Mouse (Mus musculus) kidney, embryonic 14.5 days (tissue): ENCODE measurements around the gene Aaed1. TPM values are rescaled to one million over a fixed set of nuclear protein-coding genes. Genes with fewer than 3 reads are reported as not detected.
A peak's percentile ranks its signal among the peaks of the same experiment; 100 is the strongest.

Source experiments
- ATAC-seq: fragments of 200-750 bp; cut with Nextera tagmentation; 2 replicates; pipeline ENCODE4 v1.8.0; 2017; ENCODE audit warnings: moderate number of reproducible peaks, mild to moderate bottlenecking, moderate TSS enrichment, moderate library complexity; ENCODE audit not compliant: low FRiP score, low TSS enrichment
- H3K27ac ChIP-seq: fragments of 300-500 bp; sonication (generic); 2 replicates; pipeline ENCODE4 v1.5.1; 2014; ENCODE audit warnings: low read depth, mild to moderate bottlenecking, low read length, moderate library complexity, mixed read lengths
- H3K27me3 ChIP-seq: fragments of 300-500 bp; sonication (generic); 2 replicates; pipeline ENCODE4 v1.6.1; 2014; ENCODE audit warnings: mild to moderate bottlenecking, low read length; ENCODE audit not compliant: control insufficient read depth, insufficient read depth
- H3K36me3 ChIP-seq: fragments of 300-500 bp; sonication (generic); 2 replicates; pipeline ENCODE4 v1.6.1; 2014; ENCODE audit warnings: low read length, mixed read lengths; ENCODE audit not compliant: control insufficient read depth, insufficient read depth
- H3K4me1 ChIP-seq: fragments of 300-500 bp; sonication (generic); 2 replicates; pipeline ENCODE4 v1.6.1; 2014; ENCODE audit warnings: low read length, mixed read lengths; ENCODE audit not compliant: control insufficient read depth, insufficient read depth
- H3K4me2 ChIP-seq: fragments of 300-500 bp; sonication (generic); replicated peaks from 2 replicates; pipeline ENCODE4 v1.6.1; 2014; ENCODE audit warnings: low read depth, mild to moderate bottlenecking, low read length
- H3K4me3 ChIP-seq: fragments of 300-500 bp; sonication (generic); 2 replicates; pipeline ENCODE4 v1.5.1; 2014; ENCODE audit warnings: mild to moderate bottlenecking, low read length
- H3K9ac ChIP-seq: fragments of 300-500 bp; sonication (generic); 2 replicates; pipeline ENCODE4 v1.6.1; 2014; ENCODE audit warnings: low read depth, mild to moderate bottlenecking, low read length, moderate library complexity
- H3K9me3 ChIP-seq: fragments of 300-500 bp; sonication (generic); 2 replicates; pipeline ENCODE4 v1.6.1; 2016; ENCODE audit warnings: low read length; ENCODE audit not compliant: control insufficient read depth
- WGBS: fragments of 180-500 bp; shearing (Covaris S2); extraction: QIAGEN DNeasy Blood & Tissue Kit; methylation state at CpG from one replicate; pipeline ENCODE4 v1.1.7; 2014; 5-methylcytosine and 5-hydroxymethylcytosine counted together
- polyA plus RNA-seq: library from polyadenylated mRNA; unstranded; fragments of >200 nt; fragmentation: Nextera tagmentation; extraction: Ambion mirVana; gene quantifications from 2 replicates; pipeline ENCODE4 v1.2.1, GENCODE M21; 2014

The Aaed1 gene
- polyA plus RNA-seq, 1 experiment from 2014 or later = 47.0 TPM

GRCm38 (mm10) chr13:64250363-64250762 lies 62.1 kb downstream of the Aaed1 start:
- Histone ChIP-seq H3K4me1 (no peaks in the 10 kb centered on the region; the same call in 1 of the 2 replicates), H3K27ac (no peak overlapping the region), H3K9ac (no peak overlapping the region), H3K9me3 (no peaks in the 10 kb centered on the region), H3K36me3 (no peaks in the 10 kb centered on the region), H3K4me3 (no peak overlapping the region), H3K4me2 (no peak overlapping the region), H3K27me3 (no peaks in the 10 kb centered on the region)
- WGBS = 47% methylated on average over 1 of the region's 1 CpGs
- ATAC-seq = no peak

- Histone ChIP-seq H3K9me3 (no peaks in the 10 kb centered on the region), H3K9ac (peak overlapping the region; percentile 55), H3K36me3 (no peaks in the 10 kb centered on the region), H3K27ac (no peak overlapping the region), H3K4me1 (no peaks in the 10 kb centered on the region; the same call in 1 of the 2 replicates), H3K4me3 (peak overlapping the region; percentile 45), H3K4me2 (peak overlapping the region; percentile 71), H3K27me3 (no peaks in the 10 kb centered on the region)
- 10% methylated on average over 22 of the region's 22 CpGs for WGBS
- ATAC-seq = peak; percentile 87
These were observed 63.6 kb downstream of the Aaed1 start for GRCm38 (mm10) chr13:64248775-64249524.

GRCm38 (mm10) chr13:64248161-64248774 lies 64.2 kb downstream of the Aaed1 start:
- Histone ChIP-seq H3K27me3 (no peaks in the 10 kb centered on the region), H3K9ac (peak overlapping the region; percentile 55), H3K27ac (no peak overlapping the region), H3K4me1 (no peaks in the 10 kb centered on the region; the same call in 1 of the 2 replicates), H3K9me3 (no peaks in the 10 kb centered on the region), H3K36me3 (no peaks in the 10 kb centered on the region), H3K4me3 (peak overlapping the region; percentile 45), H3K4me2 (peak overlapping the region; percentile 71)
- WGBS = under 1% methylated on average over 24 of the region's 24 CpGs
- peak; percentile 94 for ATAC-seq

- no peaks in the 10 kb centered on the region for H3K9me3 ChIP-seq
- H3K4me2 ChIP-seq = no peak overlapping the region
- ATAC-seq = no peak
- no peaks in the 10 kb centered on the region; the same call in 1 of the 2 replicates for H3K4me1 ChIP-seq
- H3K27me3 ChIP-seq = no peaks in the 10 kb centered on the region
- H3K9ac ChIP-seq = no peak overlapping the region
- no peak overlapping the region for H3K4me3 ChIP-seq
- no peaks in the 10 kb centered on the region for H3K36me3 ChIP-seq
- no peak overlapping the region for H3K27ac ChIP-seq
- WGBS = 80% methylated on average over 12 of the region's 12 CpGs
These were observed 66.4 kb downstream of the Aaed1 start for GRCm38 (mm10) chr13:64246106-64246505.

GRCm38 (mm10) chr13:64244685-64245261 lies 67.7 kb downstream of the Aaed1 start:
- Histone ChIP-seq H3K36me3 (no peaks in the 10 kb centered on the region), H3K27ac (no peak overlapping the region), H3K9me3 (no peaks in the 10 kb centered on the region), H3K27me3 (no peaks in the 10 kb centered on the region), H3K4me2 (no peak overlapping the region), H3K9ac (no peak overlapping the region), H3K4me3 (no peak overlapping the region), H3K4me1 (no peaks in the 10 kb centered on the region; the same call in 1 of the 2 replicates)
- no peak for ATAC-seq
- WGBS = 76% methylated on average over 4 of the region's 4 CpGs

- Histone ChIP-seq H3K4me3 (no peak overlapping the region), H3K27ac (no peak overlapping the region), H3K4me1 (no peaks in the 10 kb centered on the region), H3K4me2 (no peak overlapping the region), H3K9ac (no peak overlapping the region), H3K9me3 (no peaks in the 10 kb centered on the region), H3K27me3 (no peaks in the 10 kb centered on the region), H3K36me3 (no peaks in the 10 kb centered on the region)
- ATAC-seq = no peak
These were observed 69.8 kb downstream of the Aaed1 start for GRCm38 (mm10) chr13:64242721-64243120.

GRCm38 (mm10) chr13:64240626-64241025 lies 71.9 kb downstream of the Aaed1 start:
- 80% methylated on average over 7 of the region's 7 CpGs for WGBS
- Histone ChIP-seq H3K36me3 (no peaks in the 10 kb centered on the region), H3K27ac (no peak overlapping the region), H3K4me2 (no peak overlapping the region), H3K4me3 (no peak overlapping the region), H3K9ac (no peak overlapping the region), H3K4me1 (no peaks in the 10 kb centered on the region), H3K27me3 (no peaks in the 10 kb centered on the region), H3K9me3 (no peaks in the 10 kb centered on the region)
- no peak for ATAC-seq

GRCm38 (mm10) chr13:64237681-64238157 lies 74.8 kb downstream of the Aaed1 start:
- no peak for ATAC-seq
- Histone ChIP-seq H3K4me3 (no peak overlapping the region), H3K9me3 (no peaks in the 10 kb centered on the region), H3K27ac (no peak overlapping the region), H3K36me3 (no peaks in the 10 kb centered on the region), H3K9ac (no peak overlapping the region), H3K4me2 (no peak overlapping the region), H3K4me1 (no peaks in the 10 kb centered on the region), H3K27me3 (no peaks in the 10 kb centered on the region)
